Mouse (Mus musculus) embryo, embryonic 10.5 days (tissue): ENCODE measurements at regions not wholly inside any gene's neighbourhood (a gene's known extent, or its start where the extent isn't known, plus 50 kb on each side); places are given as distances from the start of the nearest gene placed in this dataset.

ENCODE experiments used
- DNase-seq: peaks from one replicate; pipeline ENCODE4 v3.0.0-alpha.2; 2015; ENCODE audit warnings: low spot score

- no peak for DNase-seq
Measured at GRCm38 (mm10) chr12:29391756-29392155, 136.4 kb upstream of the Myt1l start.

DNA sequence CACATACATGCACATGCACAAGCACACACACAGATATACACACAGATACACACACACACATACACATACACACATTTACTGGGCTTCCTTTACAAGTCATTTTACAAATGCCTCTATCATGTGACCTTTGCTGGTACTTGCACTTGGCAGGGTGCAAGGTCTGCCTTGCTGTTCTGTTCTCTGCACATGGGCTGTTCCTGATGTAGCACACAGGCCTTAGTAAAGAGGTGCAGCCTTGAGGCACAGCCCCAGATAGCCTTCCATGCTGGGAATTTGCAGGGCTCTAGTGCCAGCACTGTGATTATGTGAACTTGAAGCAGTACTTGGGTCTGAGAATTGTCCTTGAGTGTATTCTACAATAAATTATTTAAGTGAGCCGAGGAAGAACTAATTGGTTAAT lies 133.9 kb upstream of the Myt1l start:
- no peak for DNase-seq

GRCm38 (mm10) chr12:29394881-29395280 lies 133.3 kb upstream of the Myt1l start:
- DNase-seq: peak; percentile 34

DNA sequence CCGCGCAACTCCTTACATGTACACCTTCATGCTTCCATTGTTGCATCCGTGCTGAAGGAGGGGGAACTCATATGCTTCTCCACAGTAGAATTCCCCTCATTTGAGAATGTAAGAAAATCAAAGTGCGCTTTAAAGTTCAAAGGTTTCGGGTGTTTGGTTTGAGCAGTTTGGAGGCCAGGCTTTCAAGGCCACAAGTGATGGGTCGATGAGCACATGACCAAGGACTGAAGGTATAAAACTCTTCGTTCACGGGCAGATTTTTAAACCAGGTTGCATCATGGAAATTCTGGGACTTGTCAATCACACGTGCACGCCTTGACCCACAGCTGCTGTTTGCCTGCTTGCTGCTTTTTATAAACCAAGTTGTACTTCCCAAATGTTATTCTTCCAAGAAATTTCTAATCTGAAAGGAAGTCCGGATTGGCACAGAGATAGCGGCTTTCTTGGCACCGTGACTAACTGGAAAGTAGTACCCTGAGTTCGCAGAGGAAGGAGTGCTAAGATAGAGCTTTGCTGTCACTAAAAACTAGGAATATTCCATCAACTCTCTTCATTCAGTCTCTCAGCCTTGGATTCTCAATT lies 132.7 kb upstream of the Myt1l start:
- no peak for DNase-seq

- no peak for DNase-seq
Measured at GRCm38 (mm10) chr12:29404434-29404833, 123.8 kb upstream of the Myt1l start.

DNA sequence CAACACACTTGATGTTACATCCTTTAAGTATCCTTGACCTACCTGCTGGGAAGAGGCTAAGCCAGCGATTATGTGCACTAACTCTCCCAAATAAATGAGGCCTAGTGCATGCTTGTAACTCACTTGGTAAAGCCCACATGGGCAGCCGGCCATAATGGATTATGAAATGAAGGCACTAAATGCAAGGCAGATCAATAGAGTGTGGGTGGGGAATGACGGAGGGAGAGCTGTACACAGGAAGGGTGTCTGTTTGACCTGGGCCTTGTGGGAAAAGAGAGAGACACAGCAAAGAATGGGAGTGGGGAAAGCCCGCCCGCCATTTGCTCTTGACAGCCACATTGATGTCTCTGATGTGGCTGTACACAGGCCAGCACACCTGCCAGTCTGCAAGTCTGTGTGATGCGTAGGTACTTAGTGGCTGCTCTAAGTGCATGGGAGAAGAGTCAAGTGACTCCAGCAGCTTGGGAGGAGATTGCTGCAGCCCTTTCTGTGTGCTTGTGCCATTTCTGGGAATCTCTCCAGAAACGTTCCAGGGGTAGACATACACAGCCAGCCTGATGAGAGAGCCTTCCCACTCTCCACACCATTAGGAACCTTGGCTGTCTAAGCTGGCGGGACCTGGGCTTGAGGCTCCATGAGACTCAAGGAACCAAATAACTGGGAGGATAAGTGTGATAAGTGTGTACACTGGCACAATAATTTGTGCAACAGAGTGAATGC lies 118.7 kb upstream of the Myt1l start:
- no peak for DNase-seq

DNA sequence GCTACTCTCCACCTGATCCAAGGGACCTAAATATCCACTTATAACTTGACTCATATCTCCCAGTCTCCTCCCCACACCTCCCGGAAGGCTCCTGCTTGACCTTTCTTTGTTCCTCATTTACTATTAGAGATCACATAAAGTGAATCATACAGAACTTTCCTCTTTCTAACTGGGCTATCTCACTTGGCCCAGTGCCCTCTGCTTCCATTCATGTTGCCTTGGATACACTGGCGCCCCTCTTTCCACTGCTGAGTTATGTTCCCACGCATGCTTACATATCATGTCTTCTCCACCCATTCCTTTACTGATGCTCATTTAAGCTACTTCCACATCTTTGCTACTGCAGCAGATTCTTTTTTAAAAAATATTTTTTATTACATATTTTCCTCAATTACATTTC lies 94.2 kb upstream of the Myt1l start:
- DNase-seq: no peak

DNA sequence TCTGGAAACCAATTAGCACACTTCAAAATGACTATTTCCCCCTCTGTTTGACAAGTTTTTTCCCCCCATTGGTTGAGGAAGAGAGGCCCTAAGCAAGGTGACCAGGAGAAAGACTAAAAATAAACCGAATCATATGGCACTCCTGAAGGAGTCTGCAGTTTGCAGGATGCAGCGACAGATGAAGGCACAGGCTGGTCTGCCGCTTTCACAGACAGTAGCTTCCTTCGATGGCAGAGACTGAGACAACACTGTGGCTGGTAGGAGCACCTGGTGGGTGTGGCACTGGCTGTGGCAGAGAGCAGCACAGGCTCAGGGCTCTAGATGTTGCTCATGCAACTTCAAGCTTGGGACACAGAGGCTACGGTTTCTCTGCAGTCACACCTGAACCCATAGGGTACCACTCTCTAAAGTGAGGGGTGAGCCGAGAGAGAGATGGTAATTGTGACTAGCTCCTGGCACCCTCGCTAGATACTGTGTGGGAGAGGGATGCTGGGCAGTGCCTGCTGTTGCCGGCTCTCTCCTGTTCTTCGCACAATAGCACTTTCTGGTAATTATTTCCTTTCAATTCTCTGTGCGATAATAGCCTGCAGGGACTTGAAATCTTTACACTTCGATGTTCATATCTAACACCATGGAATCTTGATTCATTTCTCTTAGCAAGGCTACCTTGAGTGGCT lies 88.7 kb upstream of the Myt1l start:
- no peak for DNase-seq

DNA sequence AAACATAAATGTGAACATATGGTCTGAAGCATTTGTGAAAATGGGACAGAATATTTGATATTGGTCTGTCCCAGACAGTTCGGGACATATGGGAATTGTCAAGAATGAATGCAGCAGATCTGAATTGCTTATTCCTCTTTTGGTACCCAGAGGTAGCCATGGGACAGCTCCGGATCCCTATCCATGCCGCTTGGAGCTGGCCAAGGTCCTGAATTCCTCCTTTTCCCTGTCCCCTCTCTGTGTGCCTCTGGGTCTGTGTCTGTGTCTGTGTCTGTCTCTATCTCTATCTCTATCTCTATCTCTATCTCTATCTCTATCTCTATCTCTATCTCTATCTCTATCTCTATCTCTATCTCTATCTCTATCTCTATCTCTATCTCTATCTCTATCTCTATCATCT lies 63.0 kb upstream of the Myt1l start:
- DNase-seq: peak; percentile 83
